Mouse (Mus musculus) layer of hippocampus, postnatal 14 days (tissue): ENCODE measurements around the gene Synj1. TPM values are rescaled to one million over a fixed set of nuclear protein-coding genes. Genes with fewer than 3 reads are reported as not detected.

Experiments
- DNase-seq, 2 experiments: peaks; one replicate each; pipeline ENCODE4 v3.0.0; 2021 to 2022; ENCODE audit warnings: low spot score in 2 of 2, mixed read lengths in 1 of 2
- total RNA-seq, 2 experiments: library from RNA; stranded (reverse); gene quantifications; 2 replicates each; pipeline ENCODE4 v1.2.3; 2021

Synj1 gene
- total RNA-seq, 2 experiments from 2014 or later, result 358 to 373 TPM

- DNase-seq, result no peak
Measured at GRCm38 (mm10) chr16:90953147-90953546, 58.0 kb downstream of the Synj1 start.

- DNase-seq, result no peak
Measured at GRCm38 (mm10) chr16:90950354-90950963, 60.6 kb downstream of the Synj1 start.

- DNase-seq, result no peak
Measured at GRCm38 (mm10) chr16:90946977-90947376, 64.1 kb downstream of the Synj1 start.

GRCm38 (mm10) chr16:90941246-90941645 lies 69.9 kb downstream of the Synj1 start:
- no peak for DNase-seq

- DNase-seq, result peak; percentile 94 to 96
Measured at GRCm38 (mm10) chr16:90934687-90935328, 76.3 kb downstream of the Synj1 start, which contains the start of gene Cfap298. TSS of gene Cfap298 (minus strand) at chr16:90935114.

GRCm38 (mm10) chr16:90934193-90934686 lies 76.9 kb downstream of the Synj1 start:
- peak in 1 of 2 experiments; percentile 51 for DNase-seq

- no peak for DNase-seq
Measured at GRCm38 (mm10) chr16:90933534-90934176, 77.5 kb downstream of the Synj1 start.

- DNase-seq, result no peak
Measured at GRCm38 (mm10) chr16:90927446-90927845, 83.7 kb downstream of the Synj1 start.

- DNase-seq, result peak; percentile 59 to 70
Measured at GRCm38 (mm10) chr16:90925461-90925860, 85.6 kb downstream of the Synj1 start.

GRCm38 (mm10) chr16:90924606-90925370 lies 86.3 kb downstream of the Synj1 start:
- no peak for DNase-seq

GRCm38 (mm10) chr16:90921471-90922159 lies 89.5 kb downstream of the Synj1 start:
- peak; percentile 54 to 66 for DNase-seq

GRCm38 (mm10) chr16:90917156-90917555 lies 94.0 kb downstream of the Synj1 start:
- no peak for DNase-seq

- no peak for DNase-seq
Measured at GRCm38 (mm10) chr16:90916040-90916481, 95.0 kb downstream of the Synj1 start.

- DNase-seq, result no peak
Measured at GRCm38 (mm10) chr16:90911766-90912165, 99.3 kb downstream of the Synj1 start.

- no peak for DNase-seq
Measured at GRCm38 (mm10) chr16:90910855-90911533, 100.1 kb downstream of the Synj1 start.

- DNase-seq, result no peak
Measured at GRCm38 (mm10) chr16:90907250-90907649, 103.9 kb downstream of the Synj1 start.

- no peak for DNase-seq
Measured at GRCm38 (mm10) chr16:90903300-90903699, 107.8 kb downstream of the Synj1 start.

- no peak for DNase-seq
Measured at GRCm38 (mm10) chr16:90901364-90901763, 109.7 kb downstream of the Synj1 start.

- DNase-seq, result no peak
Measured at GRCm38 (mm10) chr16:90899498-90899897, 111.6 kb downstream of the Synj1 start.

- DNase-seq, result no peak
Measured at GRCm38 (mm10) chr16:90897651-90898050, 113.5 kb downstream of the Synj1 start.
